Mouse (Mus musculus) lung, postnatal 25 days (tissue): ENCODE results near the gene Gm20388.
A peak's percentile ranks its signal among the peaks of the same experiment; 100 is the strongest.

Experiments used
- DNase-seq: peaks from one replicate; pipeline ENCODE4 v3.0.0; 2022; ENCODE audit warnings: low spot score

The Gm20388 gene

DNA sequence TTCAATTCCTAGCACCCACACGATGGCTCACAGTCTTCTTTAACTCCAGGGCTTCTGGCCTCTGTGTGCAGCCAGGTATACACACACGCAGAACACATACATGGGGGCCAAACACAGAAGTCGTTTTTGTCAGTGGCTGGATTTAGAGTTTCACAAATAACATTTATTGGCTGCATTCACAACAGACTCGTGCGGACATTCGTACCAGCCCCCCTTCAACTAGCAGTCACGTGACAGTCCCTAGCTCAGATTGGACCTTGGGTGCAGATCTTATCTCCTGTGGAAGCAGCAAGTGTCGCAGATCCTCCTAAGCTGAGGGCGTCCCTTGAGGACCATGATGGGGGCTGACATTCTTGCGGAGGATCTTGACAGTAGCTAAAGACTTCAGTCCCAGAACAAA, 1620.0 kb downstream of the Gm20388 start:
- no peak for DNase-seq

DNA sequence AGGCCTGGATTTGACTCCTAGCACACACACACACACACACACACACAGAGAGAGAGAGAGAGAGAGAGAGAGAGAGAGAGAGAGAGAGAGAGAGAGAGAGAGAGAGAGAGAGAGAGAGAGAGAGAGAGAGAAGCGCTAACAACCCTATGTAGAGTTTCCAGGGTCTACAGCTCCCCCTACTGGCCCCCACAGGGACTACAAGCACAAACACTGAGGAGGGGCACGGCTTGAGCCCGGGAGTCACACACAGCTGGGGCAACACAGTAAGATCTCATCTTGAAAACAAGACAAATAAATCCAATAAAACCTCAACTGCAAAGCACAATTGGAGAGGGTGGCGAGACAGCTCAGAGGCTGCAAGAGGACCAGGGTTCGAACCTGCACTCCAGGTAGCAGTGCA, 1621.7 kb downstream of the Gm20388 start:
- no peak for DNase-seq

DNA sequence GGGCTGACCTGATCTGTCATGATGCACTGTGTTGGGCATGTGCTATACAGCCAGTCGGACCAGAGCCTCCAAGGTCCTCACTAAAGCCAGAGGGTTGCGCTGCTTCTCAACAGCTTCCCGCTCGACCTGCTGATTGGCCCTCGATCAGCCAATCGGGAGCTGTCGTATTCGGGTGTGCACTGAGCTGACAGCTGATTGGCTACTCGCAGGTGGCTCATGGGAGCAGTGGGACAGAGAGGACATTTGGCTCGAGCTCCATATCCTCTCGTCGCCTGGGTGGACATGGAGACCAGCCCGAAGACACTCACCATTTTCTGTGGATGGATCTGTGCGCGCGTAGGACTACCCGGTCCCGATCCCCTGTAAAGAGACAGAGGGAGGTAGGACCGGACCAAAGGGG, 1631.2 kb downstream of the Gm20388 start:
- no peak for DNase-seq

DNA sequence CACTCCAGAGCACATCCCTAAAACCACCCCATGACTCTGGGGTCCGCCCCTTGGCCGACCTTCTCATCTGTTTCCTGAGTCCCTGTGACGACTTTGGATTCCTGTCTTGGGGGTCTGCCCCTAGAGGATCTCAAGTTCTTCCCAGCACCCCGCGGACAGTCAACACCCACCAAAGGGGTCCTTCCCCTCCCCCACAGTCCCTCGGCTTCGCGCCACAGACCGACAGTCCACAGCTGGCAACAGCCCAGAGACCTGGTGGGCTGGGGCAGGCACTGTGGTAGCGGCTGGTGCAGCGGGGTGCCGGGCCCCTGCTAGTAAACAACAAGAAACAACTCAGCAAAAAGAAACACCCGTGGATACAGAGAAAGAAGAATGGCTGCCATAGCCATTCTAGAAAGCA, 1632.3 kb downstream of the Gm20388 start:
- no peak for DNase-seq

DNA sequence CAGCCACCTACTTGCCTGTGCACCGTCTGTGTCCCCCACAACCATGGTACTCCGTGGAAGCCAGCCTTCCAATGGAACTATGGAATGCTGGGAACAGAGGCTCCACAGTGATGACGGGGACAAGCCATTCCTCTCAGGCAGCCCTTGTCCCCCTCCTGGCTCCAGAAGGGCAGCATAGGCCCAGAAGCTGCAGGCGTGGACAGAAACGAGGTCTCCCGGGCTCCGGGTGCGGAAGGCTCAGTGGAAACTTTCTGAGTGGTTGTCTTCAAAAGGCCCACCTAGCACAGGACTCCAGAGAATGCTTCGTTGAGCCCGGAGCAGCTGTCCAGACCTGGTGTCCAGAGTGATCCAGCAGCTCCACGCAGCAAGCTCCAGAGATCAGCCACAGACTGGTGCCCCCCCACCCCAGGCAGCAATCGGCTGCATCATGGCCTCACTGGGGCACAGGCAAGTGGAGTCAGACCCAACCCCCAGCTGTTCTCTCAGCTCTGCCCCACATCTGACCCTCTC, 1633.7 kb downstream of the Gm20388 start, which contains the start of gene 1700018B08Rik:
Gene 1700018B08Rik (minus strand): TSS at position 45 of the 510 bp plus-strand sequence.
- DNase-seq, result no peak

DNA sequence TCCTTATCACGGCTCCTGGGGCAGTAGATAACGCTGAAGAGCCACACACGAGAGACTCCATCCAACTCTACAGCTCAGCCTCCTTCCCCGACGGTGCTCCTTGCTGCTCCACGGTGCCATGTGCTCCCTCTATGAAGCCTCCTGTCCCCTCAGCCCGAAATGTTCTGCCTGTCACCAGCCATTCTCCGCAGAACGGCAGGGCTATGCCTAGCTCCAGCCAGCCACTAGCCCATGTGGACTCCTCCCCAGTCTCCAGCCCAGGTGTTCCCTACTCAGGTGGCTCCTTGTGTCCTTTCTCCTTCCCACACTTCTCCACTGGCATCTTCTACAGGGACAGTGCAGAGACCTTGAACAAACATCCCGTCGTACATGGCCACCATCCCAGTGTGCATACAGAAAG, 1634.3 kb downstream of the Gm20388 start:
- no peak for DNase-seq

DNA sequence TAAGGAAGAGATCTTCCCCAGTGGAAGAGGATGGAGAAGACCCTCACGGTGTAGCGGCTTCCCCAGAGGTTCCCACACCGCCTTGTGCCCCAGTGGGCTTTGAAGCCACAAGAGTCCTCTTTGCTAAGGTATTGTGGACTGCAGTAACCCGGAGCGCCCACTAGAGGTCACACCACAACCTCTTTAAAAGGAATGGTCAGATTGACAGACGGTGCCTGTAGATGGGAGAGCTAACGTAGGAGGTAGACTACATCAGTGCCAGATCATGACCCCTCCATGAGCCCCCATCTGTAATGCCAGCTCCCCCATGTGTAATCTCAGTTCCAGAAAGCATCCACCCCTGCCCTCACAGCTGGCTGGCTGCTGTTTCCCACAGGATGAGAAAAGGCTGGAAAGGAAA, 1636.5 kb downstream of the Gm20388 start:
- DNase-seq, result peak; percentile 81

DNA sequence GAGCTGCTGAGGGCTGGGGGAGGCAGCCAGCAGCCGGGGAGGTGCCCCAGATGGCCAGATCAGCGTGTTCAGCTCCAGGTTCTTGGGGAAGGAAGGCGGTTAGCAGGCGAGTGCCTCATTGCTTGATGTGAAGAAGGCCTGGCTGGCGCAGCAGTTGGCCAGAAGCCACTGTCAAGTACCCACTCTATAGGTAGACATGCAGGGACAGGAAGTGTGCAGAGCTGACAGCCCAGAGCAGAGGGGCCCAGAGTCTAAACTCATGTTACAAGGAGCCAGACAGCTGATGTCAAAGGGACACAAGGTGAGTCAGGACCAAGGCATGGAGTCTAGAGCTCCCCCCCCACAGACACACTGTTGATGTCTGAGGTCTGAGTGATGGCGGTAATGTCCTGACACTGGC, 1639.4 kb downstream of the Gm20388 start:
- DNase-seq, result no peak

DNA sequence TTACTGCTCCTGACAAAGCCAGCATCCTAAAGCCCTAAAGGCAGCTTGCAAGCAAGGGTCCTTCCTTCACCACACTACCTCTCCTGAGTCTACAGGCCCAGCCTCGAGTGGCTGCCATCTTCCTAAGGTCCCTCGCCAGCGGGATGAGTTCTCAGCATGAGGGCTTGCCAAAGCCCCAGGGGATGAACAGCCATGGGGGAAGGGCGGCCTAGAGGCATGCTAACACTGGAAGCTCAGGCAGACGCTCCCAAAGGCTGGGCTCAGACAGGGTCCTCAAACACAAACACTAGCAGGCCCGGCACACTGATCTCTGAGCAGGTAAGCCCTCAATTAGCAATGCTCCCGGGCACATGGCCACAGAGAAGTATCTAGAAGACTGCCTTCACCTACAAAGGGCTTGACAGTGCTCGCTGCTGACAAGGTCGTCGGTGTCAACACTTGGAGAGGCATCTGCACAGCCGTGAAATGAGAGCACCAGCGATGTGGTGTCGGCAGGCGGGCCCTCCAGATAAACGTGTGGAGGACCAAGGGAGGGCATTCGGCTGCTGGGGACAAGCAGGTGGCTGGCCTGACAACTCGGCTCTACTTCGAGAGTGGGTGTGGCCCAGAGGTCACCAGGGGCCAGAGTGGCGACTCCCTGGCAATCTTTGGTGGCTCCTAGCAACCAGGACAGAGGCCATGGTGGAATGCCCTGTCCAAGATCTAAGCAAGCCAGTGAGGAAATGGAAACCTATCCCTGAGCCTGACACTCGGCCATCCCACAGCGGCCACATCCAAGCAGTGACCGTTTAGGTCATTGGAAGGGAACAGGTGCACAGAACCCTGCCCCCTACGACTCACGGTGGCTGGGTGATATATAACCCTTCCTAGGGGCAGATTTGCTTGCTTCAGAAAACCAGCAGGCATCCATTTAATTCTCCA, 1640.7 kb downstream of the Gm20388 start:
- no peak for DNase-seq

DNA sequence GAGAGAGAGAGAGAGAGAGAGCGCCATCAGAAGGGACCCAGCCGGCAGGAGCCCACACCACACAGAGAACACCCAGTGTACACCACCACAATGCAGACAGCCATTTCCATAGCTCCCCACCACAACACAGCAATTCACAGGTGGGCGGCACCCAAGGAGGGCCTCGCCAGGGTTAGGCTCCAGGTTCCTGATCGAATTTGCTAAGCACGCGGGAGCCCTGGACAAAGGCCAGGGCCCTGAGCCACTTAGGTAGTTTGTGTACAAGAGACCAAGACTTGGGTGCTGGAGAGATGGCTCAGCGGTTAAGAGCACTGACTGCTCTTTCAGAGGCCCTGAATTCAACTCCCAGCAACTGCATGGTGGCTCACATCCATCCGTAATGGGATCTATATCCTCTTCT, 1641.9 kb downstream of the Gm20388 start:
- no peak for DNase-seq

DNA sequence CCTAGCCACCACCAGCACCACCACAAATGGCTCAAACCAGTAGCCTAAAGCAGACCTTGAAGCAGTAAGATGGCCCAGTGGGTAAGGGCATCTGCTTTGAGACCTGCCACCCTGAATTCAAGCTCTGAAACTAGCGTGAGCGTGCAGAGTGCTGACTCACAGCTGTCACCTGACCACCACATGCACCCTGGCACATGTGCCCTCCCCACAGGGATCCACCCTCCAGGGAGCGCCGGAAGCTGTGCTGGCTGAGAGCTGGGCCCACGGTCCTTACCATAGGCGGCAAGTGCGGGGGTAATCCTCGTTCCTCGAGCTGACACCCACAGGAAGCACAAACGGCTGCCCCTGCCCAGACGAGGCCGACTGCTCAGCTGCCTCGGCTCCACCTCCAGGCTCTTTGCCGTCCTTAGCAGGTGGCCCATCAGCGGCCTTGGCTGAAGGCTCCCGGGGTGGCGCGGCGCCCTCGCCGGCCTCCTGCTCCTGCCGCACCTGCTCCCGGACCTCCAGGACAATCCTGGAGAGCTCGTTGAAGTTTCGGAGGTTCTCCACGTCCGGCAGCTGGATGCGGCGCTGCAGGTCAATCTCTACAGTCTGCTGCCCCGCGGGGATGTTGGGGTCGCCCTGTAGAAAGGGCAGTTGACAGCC, 1643.3 kb downstream of the Gm20388 start:
- no peak for DNase-seq

DNA sequence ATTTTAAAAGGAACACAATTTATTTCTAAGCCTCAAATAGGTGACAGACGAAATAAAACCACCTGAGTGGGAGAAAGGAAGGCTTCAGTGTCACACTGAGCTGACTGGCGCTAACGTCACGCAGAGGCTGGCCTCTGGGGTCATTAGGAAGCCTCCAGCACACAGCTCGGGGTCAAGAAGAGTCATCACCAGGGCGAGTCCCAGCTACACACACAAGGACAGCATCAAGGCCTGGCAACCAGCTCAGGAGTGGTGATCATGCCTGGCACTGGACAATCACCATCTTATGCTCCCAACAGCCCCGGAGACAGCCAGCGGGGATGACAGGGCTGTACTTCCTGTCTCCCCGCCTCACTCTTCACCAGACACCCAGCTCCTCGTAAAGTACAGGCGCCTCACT, 1647.1 kb downstream of the Gm20388 start:
- DNase-seq, result no peak

DNA sequence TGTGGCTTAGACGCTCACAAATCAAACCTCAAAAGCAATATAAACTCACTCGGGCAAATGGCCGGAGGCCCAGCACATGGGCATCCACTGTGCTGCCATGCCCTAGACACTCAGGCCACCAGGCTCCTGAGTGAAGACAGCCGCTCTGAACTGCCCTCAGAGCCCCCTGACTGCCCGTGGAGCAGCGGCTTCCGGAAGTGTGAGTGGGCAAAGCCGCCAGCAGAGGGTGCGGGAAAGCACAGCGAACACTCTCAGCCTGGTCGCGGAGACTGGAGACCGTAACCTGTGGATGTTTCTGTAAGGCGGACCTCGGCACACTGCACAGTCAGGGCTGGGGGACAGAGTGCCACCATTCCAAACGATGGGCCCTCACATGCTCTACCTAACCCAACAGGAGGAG, 1647.9 kb downstream of the Gm20388 start:
- DNase-seq, result no peak

DNA sequence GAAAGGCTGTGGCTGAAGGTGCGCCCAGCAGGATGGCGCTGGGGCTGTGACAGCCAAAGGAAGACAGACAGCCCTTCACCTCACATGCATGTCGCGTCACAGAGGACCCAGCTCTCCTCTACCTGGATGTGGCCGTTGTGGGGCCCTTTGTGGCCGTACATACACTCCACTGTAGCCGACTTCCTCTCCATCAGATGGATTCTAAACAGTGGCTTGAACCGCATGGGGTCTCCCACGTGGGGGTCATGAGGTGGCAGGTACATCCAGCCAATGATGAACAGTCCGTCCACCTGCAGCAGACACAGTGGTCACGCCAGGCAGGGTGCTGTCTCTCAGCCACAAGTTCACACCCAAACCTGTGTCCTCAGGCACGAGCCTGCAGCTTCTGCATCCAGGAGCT, 1649.2 kb downstream of the Gm20388 start:
- no peak for DNase-seq

DNA sequence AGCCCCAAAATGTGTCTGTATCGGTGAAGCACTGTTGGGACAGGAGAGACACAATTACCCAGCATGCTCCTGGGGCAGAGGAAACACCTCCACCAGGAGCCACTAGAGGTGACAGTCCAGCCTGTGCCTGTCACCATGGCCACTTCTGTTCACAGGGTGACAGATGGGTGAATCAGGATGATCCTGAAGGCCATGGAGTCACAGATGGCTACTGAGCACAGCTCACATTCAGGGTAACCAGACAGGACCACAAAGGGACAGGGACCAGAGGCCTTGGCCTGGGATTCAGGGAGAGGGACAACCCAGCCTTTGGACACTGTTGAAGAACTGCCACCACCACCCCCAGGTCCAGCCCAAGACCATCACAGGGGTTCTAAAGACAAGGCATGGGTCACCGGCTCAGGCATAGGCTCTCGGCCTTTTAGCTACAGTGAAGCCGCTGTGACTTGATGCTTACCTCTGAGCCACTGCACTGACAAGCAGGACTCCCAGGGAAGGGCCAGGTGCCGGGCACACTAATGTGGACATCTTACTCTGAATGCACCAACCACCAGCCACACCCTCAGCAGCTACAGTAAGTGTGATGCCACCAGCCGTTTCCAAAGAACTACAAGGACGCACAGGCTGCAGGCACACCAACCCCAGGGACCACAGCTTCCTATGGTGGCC, 1649.9 kb downstream of the Gm20388 start:
- DNase-seq, result no peak

DNA sequence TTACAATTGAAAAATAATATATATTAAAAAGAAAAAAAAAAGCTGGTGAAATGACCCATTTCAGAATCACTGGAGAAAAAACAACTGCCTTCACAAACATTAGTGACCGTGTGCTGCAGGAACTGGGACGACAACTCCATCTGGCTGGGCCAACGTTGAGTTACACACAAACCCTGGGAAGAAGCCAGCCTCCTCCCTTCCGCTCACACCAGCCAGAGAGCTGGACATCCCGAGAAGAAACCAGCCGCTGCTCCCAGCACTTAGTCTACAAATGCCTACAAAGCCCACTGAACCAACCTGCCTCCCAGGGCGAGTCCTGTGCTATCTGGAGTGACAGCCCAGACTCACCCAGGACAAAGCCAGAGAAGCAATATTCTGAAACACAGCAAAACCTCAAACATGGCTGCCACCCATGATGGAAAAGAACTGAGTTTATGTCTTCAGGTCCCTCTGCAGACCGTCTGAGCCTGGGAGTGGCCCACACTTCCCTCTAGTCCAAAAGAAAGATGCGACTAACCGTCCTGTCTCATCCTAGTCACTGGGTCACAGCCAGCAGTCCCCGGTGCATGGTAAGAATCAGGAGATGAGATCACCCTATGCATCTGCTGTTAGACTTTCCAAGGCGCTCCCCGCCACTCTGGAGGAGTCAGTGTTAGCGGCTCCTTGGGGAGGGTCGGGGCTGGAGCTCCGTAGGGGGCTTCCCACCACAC, 1651.2 kb downstream of the Gm20388 start:
- peak; percentile 54 for DNase-seq

DNA sequence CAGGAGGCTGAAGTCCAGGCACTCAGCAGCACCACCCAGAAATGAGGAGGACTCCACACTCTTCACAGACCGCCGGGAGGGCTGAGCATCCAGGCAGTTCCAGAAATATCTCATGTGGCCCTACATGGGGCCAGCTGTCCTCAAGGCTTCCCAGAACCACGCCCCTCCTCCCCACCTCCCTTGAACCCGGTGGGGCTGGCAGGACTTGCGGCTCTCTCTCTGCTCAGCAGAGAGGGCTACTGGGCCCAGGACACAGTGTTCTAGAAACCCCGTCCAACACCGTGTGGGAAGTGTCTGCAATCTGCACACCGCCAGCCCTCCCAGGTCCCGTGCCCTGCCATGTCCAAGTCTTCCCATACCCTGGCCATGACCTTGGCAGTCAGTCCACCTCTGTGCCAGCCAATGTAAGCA, 1652.3 kb downstream of the Gm20388 start:
- peak; percentile 88 for DNase-seq

DNA sequence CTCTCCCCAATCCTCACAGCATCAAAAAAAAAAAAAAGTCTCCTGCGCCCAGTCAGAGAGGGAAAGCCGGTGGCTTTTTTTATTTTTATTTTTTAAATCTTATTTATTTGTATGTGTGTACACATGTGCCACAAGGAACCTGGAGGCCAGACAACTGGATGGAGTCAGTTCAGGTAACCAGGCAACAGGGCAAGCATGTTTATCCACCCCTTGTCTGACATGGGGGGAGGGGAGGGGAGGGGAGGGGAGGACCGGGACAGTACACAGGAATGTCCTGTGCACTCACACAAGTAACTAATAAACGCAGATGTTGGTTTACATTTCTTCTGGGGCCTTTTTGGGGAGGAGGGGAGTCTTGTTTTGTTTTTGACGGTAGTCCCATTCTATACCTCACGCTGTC, 1653.1 kb downstream of the Gm20388 start:
- no peak for DNase-seq

DNA sequence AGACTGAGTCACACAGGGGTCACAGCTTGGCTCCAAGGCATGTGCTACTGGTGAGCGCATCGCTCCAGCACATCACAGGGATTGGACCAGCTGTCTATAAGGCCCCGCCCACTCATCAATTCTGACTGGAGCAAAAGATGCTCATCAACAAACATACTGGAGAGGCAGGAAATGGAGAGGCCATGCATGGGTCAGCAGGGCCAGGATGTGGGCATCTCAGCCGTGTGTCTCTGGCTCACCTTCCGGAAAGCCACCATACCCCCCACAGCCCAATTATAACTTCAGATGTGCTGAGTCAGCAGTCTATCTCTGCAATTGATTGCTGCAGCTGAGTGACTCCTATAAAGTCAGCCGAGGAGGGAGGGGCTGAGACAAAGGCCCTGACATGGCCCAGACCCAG, 1657.7 kb downstream of the Gm20388 start:
- no peak for DNase-seq

DNA sequence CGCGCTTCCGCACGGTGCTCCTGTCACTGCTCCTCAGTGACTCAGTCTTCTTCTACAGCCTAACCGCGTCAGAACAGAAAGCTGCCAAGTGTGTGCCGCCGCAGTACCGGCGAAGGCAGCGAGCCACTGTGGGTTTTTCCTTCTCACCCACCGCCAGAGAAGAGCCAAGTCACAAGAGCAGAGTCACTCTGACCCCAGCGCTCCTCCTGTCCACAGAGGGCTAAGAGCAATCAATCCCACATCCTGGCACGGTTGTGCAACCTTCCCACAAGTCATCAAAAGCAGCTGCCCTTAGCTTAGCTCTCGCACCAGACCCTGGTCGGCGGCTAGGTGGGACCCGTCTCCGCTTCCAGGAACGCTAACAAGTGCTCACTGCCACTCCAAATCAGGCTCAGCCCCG, 1659.7 kb downstream of the Gm20388 start:
- peak; percentile 81 for DNase-seq

DNA sequence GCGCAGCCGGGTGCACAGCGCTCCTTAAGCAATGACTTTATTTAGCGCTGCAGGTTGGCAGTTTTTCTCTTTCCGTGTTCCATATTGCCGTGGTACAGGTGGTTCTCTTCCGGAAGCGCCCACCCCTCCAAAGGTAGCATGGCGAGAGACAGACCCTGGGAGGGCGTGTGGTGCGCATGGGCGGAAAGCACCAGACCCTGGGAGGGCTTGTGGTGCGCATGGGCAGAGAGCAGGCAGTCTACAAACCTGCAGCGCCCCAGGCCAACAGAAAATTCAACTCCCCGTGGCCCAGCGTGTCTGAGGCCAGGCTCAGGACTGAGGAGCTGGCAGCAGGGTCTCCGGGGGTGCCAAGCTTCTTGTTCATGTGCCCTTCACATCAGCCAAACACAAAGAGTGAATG, 1660.2 kb downstream of the Gm20388 start:
- DNase-seq, result no peak

DNA sequence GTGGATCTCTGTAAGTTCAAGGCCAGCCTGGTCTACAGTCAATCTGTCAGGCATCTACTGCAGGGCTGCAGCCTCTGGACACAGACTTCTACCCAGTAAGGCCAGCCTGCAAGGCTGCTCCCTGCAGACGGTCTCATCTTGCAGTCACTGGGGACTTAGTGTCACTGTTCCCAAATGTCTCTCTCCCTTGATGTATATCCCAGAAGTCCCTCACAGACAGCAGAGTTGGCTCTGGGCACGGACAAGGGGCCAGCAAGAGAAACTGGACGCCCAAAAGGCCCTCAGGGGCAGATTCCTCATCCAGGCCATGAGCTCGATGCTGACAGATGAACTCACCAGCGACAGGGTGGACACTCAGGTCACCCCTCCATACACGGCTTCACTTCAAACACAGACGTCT, 1661.5 kb downstream of the Gm20388 start:
- no peak for DNase-seq
